Mouse (Mus musculus) bone marrow macrophage, adult 2 months (primary cell): ENCODE data around the gene Lsamp.

Experiments
- CTCF ChIP-seq: IDR thresholded peaks from 2 replicates; pipeline ENCODE4 v1.5.1; 2012; ENCODE audit warnings: low read depth, mild to moderate bottlenecking, low read length, moderate library complexity
- POLR2A ChIP-seq: IDR thresholded peaks from 2 replicates; pipeline ENCODE4 v1.6.1; 2012; ENCODE audit warnings: mild to moderate bottlenecking, low read depth, low read length, borderline replicate concordance

GRCm38 (mm10) chr16:41941591-41942315, 1957.6 kb downstream of the Lsamp start:
- TF ChIP-seq CTCF (no peak), POLR2A (no peak)
